Mouse (Mus musculus): ENCODE measurements at regions not wholly inside any gene's neighbourhood (a gene's known extent, or its start where the extent isn't known, plus 50 kb on each side); places are given as distances from the start of the nearest gene placed in this dataset.

DNA sequence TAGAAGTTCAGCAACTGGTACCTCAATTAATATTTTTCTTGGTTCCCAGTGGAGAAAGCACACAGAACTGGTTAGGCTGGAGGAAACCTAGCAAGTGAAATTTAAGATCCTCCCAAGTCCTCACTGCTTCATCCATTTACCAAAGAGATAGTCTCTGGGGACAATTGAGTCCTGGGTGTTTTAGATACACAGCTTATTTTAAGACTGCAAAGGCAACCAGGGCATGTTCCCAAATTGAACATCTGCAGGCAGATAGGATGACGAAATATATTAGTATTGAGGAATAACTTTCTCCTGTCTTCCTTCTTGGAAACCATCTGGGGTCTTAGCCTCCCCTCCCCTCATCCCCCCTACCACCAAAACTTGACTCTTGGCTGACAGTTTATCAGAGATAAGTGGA is 356.3 kb upstream of the Npvf start:
- no peak for DNase-seq (ENCODE audit: low read depth)

DNA sequence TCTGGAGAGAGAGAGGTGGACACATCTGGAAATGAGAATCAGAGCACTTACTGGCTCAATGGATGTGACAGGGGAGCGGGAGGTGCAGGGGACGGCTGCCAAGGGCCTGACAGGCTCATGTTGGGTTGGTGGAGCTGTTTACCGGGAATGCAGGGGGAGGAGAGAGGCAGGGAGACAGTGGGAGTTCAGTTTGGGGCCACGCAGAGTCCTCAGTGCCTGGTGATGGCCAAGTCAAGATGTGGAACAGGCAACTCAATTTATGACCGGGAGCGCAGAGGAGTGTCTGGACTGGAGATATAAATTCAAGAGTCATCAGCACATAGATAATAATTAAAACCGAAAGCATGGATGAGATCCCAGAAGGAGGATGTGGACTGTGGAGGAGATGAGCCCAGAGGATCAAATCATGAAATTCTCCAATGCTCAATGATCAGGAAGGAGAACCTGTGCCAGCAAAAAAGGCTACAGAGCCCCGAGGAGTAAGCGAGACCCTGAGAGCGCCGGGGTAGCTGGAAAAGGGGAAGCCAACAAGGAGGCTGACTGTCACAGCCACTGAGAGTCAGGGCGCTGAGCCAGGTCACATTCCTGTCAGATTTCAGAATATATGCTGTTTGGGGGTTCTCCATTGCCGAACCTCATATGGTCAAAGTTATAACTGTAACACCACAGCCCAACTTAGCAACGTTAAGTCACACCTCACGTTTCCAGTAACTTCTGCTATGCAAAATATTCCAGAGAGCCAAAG is 358.0 kb upstream of the Npvf start:
- no peak for DNase-seq (ENCODE audit: low read depth)

- DNase-seq (ENCODE audit: low read depth) = no peak
Observed at GRCm38 (mm10) chr6:51015735-51016134, 361.5 kb upstream of the Npvf start.

DNA sequence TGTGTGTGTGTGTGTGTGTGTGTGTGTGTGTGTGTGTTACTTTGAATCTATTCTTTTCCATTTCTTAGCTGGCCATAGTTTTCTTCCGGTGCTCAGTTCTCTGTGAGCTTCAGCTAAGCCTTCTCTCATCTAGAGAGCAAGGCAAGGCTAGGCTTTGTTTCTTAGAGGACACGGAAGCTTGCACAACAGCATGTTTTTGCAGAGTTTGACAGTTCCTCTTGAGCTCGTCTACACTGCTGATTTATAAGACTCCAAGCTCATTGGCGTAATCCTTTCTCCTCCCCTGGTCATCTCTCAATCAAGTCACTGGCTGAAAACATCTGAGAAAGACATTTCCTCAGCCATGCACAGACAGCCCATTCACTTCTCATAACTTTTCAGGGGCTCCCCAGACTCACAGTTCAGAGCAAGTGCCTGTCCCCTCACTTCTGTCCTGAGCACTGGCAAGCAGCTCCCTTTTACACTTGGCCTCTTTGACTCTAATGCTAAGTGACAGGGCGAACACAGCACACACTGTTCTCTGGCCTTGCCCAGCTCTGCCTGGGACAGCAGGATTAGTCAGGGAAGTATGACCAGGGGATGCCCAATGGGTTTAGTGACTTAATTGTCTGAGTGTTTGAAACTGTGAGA is 362.3 kb upstream of the Npvf start:
- DNase-seq (ENCODE audit: low read depth) = no peak

DNA sequence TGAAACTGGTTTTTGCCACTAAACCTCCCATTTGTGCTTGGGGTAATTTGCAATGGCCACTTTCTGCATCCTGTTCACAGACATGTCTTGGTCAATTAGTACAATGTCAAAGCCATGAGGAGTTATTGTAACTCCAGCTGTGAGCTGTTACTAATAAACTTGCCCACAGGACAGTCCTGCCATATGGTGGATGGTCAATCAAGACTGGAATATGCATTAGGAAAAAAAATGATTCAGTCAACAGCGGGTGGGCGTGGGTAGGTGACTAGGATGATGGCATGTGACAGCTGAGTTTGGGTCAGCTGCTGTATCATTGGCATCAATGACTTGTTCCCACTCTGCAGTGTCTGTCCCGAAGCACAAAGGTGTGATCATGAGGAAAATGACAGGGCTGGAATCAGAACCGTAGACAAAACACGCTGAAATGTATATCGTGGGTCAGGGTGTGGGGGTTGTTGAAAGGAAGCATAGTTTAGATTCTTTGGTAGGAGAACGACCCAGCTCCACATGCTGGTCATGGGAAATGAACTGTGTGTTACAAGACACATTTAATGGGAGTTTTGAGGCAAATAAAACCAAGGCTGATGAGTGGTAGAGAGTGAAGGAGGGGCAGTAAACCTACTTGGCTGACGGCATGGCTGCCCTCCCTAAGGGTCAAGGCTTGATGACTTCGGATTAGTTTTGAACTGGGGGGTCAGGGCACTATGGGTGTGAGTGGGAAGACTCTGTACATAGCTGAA is 363.2 kb upstream of the Npvf start:
- DNase-seq (ENCODE audit: low read depth) = no peak

GRCm38 (mm10) chr6:51021206-51021605 is 367.0 kb upstream of the Npvf start:
- DNase-seq (ENCODE audit: low read depth) = no peak

DNA sequence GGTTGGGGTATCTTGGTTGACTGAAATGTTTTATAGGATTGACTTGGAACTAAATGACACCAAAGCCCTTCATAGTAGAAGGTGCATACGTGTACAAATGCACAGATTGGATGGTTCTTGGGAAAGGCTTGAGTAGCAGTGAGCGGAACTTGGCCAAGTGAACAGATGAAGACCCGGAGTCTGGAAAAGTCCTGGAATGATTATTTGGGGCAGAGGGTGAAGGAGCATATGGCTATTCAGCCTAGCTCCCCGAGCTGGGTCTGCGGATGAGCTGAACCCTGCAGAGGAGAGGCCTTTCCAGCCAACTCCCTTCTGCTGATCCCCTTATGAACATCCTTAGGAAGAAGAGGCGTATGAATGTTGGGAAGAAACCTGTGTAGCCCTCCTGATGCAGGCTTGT is 369.1 kb upstream of the Npvf start:
- no peak for DNase-seq (ENCODE audit: low read depth)

DNA sequence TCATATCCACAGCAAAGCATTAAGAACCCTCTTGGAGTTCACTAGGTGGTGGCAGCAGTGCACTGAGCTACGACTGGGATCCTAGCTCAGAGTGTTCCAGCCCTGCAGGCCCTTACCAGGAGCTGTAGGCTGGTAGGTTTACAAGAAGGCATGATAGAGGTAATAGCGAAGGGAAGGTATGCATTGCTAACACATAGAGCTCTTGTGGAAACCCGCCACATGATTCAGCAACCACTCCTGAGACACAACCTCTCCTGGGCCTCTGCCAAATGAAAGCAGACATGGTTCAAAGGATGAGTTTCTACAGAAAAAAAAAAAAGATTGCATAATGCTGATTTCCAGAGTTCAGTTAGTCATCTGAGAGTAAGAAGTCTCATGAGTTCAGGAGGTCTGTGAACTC is 370.5 kb upstream of the Npvf start:
- DNase-seq (ENCODE audit: low read depth) = no peak

- no peak for DNase-seq (ENCODE audit: low read depth)
Observed at GRCm38 (mm10) chr6:51025411-51025810, 371.2 kb upstream of the Npvf start.

DNA sequence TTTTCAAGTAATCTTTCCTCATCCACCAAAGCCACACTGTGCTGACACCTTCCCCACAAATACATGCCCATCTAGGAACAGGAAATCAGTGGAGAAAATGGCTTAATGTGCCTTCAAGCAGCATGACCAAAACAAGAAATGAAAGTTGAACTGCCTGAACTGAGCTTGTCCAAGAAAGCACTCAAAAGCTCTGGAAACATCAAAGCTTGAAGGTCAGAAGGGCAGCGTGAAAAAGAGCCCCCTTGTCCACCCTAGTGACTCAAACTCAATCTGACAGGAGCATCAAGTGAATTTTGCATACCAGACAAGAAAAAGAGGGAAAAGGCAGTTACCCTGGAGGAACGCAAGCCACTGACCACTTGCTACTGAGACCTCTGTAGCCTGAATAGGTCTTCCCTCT is 373.1 kb upstream of the Npvf start:
- no peak for DNase-seq (ENCODE audit: low read depth)

DNA sequence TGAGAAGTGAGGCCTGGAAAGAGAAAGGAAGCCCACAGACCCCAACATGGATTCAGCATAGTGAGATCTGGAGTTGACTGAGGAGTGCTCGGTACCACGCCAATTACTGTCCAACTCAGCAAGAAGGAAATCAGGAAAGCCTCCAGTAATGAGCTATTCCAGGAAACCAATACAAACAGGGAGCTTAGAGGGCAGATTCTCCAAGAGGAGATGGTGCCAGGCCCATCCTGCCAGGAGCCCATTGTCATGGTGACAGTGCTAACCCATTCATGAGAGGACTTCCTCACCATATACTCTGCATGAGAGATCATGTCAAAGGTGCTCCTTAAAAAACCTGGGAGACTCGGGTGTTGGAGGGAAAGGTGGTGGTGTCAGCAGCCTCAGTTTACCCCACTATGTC is 375.3 kb upstream of the Npvf start:
- DNase-seq (ENCODE audit: low read depth) = no peak

GRCm38 (mm10) chr6:51029953-51030352 is 375.7 kb upstream of the Npvf start:
- no peak for DNase-seq (ENCODE audit: low read depth)

DNA sequence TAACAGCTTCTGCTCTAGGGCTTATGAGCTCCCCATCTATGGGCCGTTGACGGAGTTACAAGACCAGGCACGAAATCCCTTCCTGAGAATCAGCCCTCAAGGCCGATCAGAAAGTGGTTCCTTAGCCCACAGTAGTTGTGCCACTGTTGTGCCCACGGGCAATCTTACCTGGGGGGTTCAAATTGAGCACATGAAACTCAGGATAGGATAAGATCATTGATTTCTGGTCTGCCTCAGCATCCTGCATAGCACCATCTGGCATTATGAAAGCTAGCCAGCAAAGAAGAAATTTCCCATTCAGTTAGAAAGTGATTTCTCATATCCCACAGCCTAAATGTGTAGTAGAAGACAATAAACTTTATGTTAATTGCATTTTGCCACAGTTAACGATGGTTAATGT is 379.6 kb upstream of the Npvf start:
- DNase-seq (ENCODE audit: low read depth) = no peak

DNA sequence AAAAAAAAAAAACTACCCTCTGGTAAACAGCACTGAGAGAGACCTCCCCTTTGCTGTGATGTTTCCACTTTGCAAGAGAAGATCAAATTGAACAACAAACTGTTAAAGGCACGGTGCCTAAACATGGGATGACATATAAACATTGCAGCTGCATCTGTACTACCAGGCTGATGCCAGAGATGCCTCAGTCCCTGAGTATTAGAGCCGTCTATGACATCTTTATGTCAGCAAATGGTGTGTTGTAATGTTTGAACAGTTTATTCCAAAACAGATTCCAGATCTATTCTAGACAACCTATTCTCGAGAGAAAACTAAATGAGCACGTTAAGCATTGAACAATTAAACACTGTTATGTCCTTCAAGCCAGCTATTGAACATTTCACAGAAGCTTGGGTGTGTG is 381.8 kb upstream of the Npvf start:
- no peak for DNase-seq (ENCODE audit: low read depth)

- peak; percentile 47 for DNase-seq (ENCODE audit: low read depth)
Observed at GRCm38 (mm10) chr6:51036553-51036952, 382.3 kb upstream of the Npvf start.

GRCm38 (mm10) chr6:51036956-51037355 is 382.7 kb upstream of the Npvf start:
- DNase-seq (ENCODE audit: low read depth) = no peak

- DNase-seq (ENCODE audit: low read depth) = no peak
Observed at GRCm38 (mm10) chr6:51039486-51040180, 385.4 kb upstream of the Npvf start.

GRCm38 (mm10) chr6:51043970-51044369 is 388.5 kb upstream of the Nfe2l3 start:
- DNase-seq (ENCODE audit: low read depth) = no peak

GRCm38 (mm10) chr6:51044873-51045272 is 387.6 kb upstream of the Nfe2l3 start:
- DNase-seq (ENCODE audit: low read depth) = no peak

DNA sequence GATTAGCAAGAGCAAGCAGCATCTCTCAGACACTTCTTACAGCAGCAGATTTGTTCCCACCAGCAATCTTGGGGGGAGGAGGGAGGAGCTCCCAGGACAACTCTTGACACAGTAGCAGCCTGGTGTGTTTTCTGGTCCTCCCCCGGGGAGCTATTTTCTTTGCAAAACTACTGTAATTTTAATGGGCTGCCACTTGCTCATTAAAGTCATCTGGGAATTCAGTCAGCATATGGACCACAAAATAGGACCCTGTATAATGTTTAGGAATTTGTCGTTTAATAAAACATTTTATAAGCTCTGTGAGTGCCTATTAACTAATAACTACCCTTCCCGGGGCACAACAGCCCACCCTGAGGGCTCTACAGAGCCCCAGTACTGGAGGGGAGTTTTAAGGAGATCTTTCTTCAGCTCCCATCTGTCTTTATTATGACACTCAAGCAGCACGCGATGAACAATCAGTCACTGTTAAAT is 380.0 kb upstream of the Nfe2l3 start:
- DNase-seq (ENCODE audit: low read depth) = no peak

GRCm38 (mm10) chr6:51057229-51057628 is 375.2 kb upstream of the Nfe2l3 start:
- DNase-seq (ENCODE audit: low read depth) = no peak

Measured in fibroblast of lung, adult 2 months (primary cell).